Mouse (Mus musculus) CH12.LX (cell line): ENCODE data around the gene Prcc. TPM values are rescaled to one million over a fixed set of nuclear protein-coding genes. Genes with fewer than 3 reads are reported as not detected.
A peak's percentile ranks its signal among the peaks of the same experiment; 100 is the strongest.

ENCODE experiments used
- DNase-seq: peaks from one replicate; pipeline ENCODE4 v3.0.0-alpha.2; 2013; ENCODE audit errors: extremely low read depth
- H3K27ac ChIP-seq: 2 replicates; pipeline ENCODE4 v1.5.1; 2012; ENCODE audit warnings: low read depth, mild to moderate bottlenecking, control low read depth, moderate library complexity; ENCODE audit not compliant: insufficient read depth
- H3K27me3 ChIP-seq: replicated peaks from 2 replicates; pipeline ENCODE3; 2012; ENCODE audit warnings: inconsistent platforms
- H3K36me3 ChIP-seq, 2 experiments: replicated peaks in 1 of 2; 2 replicates each; pipeline versions ENCODE3 to v1.6.1; 2012; ENCODE audit warnings: inconsistent platforms in 1 of 2, low read length in 1 of 2, mild to moderate bottlenecking in 1 of 2, mixed read lengths in 1 of 2, moderate library complexity in 1 of 2; ENCODE audit not compliant: control insufficient read depth in 1 of 2, insufficient read depth in 1 of 2
- H3K4me1 ChIP-seq, 2 experiments: 2 replicates each; pipeline ENCODE4 v1.6.1; 2012; ENCODE audit warnings: inconsistent platforms in 1 of 2, moderate library complexity in 1 of 2; ENCODE audit not compliant: insufficient read depth in 2 of 2, control insufficient read depth in 1 of 2
- H3K4me2 ChIP-seq: 2 replicates; pipeline ENCODE4 v1.6.1; 2012; ENCODE audit warnings: low read depth, mild to moderate bottlenecking, control low read depth; ENCODE audit not compliant: poor library complexity, insufficient read depth, severe bottlenecking
- H3K4me3 ChIP-seq, 3 experiments: fragments of 150-350 bp in 1 of 3; sonication (generic) in 1 of 3; replicated peaks in 1 of 3; 2 replicates each; pipeline versions ENCODE3 to v1.5.1; 2011 to 2012; ENCODE audit warnings: low read depth in 2 of 3, low read length in 2 of 3, mild to moderate bottlenecking in 2 of 3, moderate library complexity in 2 of 3, control low read depth in 1 of 3, improper control_type of control experiment in 1 of 3, inconsistent platforms in 1 of 3, mixed read lengths in 1 of 3; ENCODE audit not compliant: poor library complexity in 1 of 3
- H3K79me2 ChIP-seq: replicated peaks from 2 replicates; pipeline ENCODE4 v1.6.1; 2012; ENCODE audit warnings: mild to moderate bottlenecking, moderate library complexity; ENCODE audit not compliant: control insufficient read depth, poor library complexity, insufficient read depth, severe bottlenecking; ENCODE audit errors: extremely low read depth
- H3K9ac ChIP-seq: 2 replicates; pipeline ENCODE4 v1.6.1; 2012; ENCODE audit warnings: low read depth, mild to moderate bottlenecking, control low read depth, moderate library complexity; ENCODE audit not compliant: insufficient read depth
- H3K9me3 ChIP-seq: replicated peaks from 2 replicates; pipeline ENCODE3; 2012; ENCODE audit warnings: low read length, inconsistent platforms, mixed read lengths
- BHLHE40 ChIP-seq: IDR thresholded peaks from 2 replicates; pipeline ENCODE4 v1.6.1; 2011; ENCODE audit warnings: mild to moderate bottlenecking, low read depth, low read length, improper control_type of control experiment
- CHD1 ChIP-seq: IDR thresholded peaks from 2 replicates; pipeline ENCODE4 v1.6.1; 2012; ENCODE audit warnings: low read depth, low read length, improper control_type of control experiment, inconsistent platforms
- CHD2 ChIP-seq: IDR thresholded peaks from 2 replicates; pipeline ENCODE4 v1.6.1; 2011; ENCODE audit warnings: low read length, improper control_type of control experiment
- CTCF ChIP-seq, 2 experiments: IDR thresholded peaks in 1 of 2; conservative IDR thresholded peaks in 1 of 2; 2 replicates each; pipeline ENCODE4 v1.5.1; 2011 to 2012; ENCODE audit warnings: low read depth in 2 of 2, low read length in 2 of 2, improper control_type of control experiment in 1 of 2, inconsistent platforms in 1 of 2, mild to moderate bottlenecking in 1 of 2, moderate library complexity in 1 of 2
- E2F4 ChIP-seq: IDR thresholded peaks from 2 replicates; pipeline ENCODE4 v1.6.1; 2011; ENCODE audit warnings: low read depth, low read length, improper control_type of control experiment; ENCODE audit not compliant: insufficient replicate concordance
- ELF1 ChIP-seq: IDR thresholded peaks from 2 replicates; pipeline ENCODE4 v1.6.1; 2014; ENCODE audit warnings: low read depth, mild to moderate bottlenecking, inconsistent platforms, low read length, improper control_type of control experiment
- EP300 ChIP-seq: IDR thresholded peaks from 2 replicates; pipeline ENCODE4 v1.6.1; 2011; ENCODE audit warnings: low read length, improper control_type of control experiment
- ETS1 ChIP-seq: conservative IDR thresholded peaks from 2 replicates; pipeline ENCODE4 v1.6.1; 2012; ENCODE audit warnings: low read depth, mild to moderate bottlenecking, inconsistent platforms, low read length, improper control_type of control experiment, moderate library complexity
- GABPA ChIP-seq: IDR thresholded peaks from 2 replicates; pipeline ENCODE4 v1.6.1; 2012; ENCODE audit warnings: low read depth, low read length, improper control_type of control experiment, inconsistent platforms; ENCODE audit not compliant: insufficient replicate concordance
- HCFC1 ChIP-seq: IDR thresholded peaks from 2 replicates; pipeline ENCODE4 v1.6.1; 2012; ENCODE audit warnings: low read depth, mild to moderate bottlenecking, inconsistent platforms, low read length, improper control_type of control experiment
- IRF4 ChIP-seq: IDR thresholded peaks from 2 replicates; pipeline ENCODE4 v1.6.1; 2014; ENCODE audit warnings: low read depth, mild to moderate bottlenecking, inconsistent platforms, low read length, improper control_type of control experiment
- JUN ChIP-seq: IDR thresholded peaks from 2 replicates; pipeline ENCODE4 v1.6.1; 2011; ENCODE audit warnings: low read depth, mild to moderate bottlenecking, low read length, improper control_type of control experiment, moderate library complexity; ENCODE audit not compliant: insufficient read depth
- JUND ChIP-seq: conservative IDR thresholded peaks from 2 replicates; pipeline ENCODE4 v1.6.1; 2011; ENCODE audit warnings: low read depth, low read length, improper control_type of control experiment
- KAT2A ChIP-seq: IDR thresholded peaks from 2 replicates; pipeline ENCODE4 v1.6.1; 2012; ENCODE audit warnings: low read length, improper control_type of control experiment, inconsistent platforms; ENCODE audit not compliant: insufficient replicate concordance
- MAFK ChIP-seq: IDR thresholded peaks from 2 replicates; pipeline ENCODE4 v1.6.1; 2011; ENCODE audit warnings: low read length, improper control_type of control experiment; ENCODE audit not compliant: insufficient replicate concordance
- MAX ChIP-seq: IDR thresholded peaks from 2 replicates; pipeline ENCODE4 v1.6.1; 2011; ENCODE audit warnings: low read length, improper control_type of control experiment
- MAZ ChIP-seq: IDR thresholded peaks from 2 replicates; pipeline ENCODE4 v1.6.1; 2012; ENCODE audit warnings: low read depth, mild to moderate bottlenecking, inconsistent platforms, low read length, improper control_type of control experiment, moderate library complexity
- MEF2A ChIP-seq: IDR thresholded peaks from 2 replicates; pipeline ENCODE4 v1.6.1; 2014; ENCODE audit warnings: low read depth, mild to moderate bottlenecking, inconsistent platforms, low read length, improper control_type of control experiment, borderline replicate concordance
- MXI1 ChIP-seq: IDR thresholded peaks from 2 replicates; pipeline ENCODE4 v1.6.1; 2011; ENCODE audit warnings: mild to moderate bottlenecking, low read depth, low read length, improper control_type of control experiment
- MYC ChIP-seq: IDR thresholded peaks from 2 replicates; pipeline ENCODE4 v1.6.1; 2011; ENCODE audit warnings: low read depth, mild to moderate bottlenecking, improper control_type of control experiment, low read length
- NELFE ChIP-seq: IDR thresholded peaks from 2 replicates; pipeline ENCODE4 v1.6.1; 2011; ENCODE audit warnings: low read depth, low read length, improper control_type of control experiment
- NRF1 ChIP-seq: IDR thresholded peaks from 2 replicates; pipeline ENCODE4 v1.6.1; 2014; ENCODE audit warnings: low read depth, mild to moderate bottlenecking, inconsistent platforms, low read length, improper control_type of control experiment, moderate library complexity
- PAX5 ChIP-seq: IDR thresholded peaks from 2 replicates; pipeline ENCODE4 v1.6.1; 2012; ENCODE audit warnings: low read length, inconsistent platforms, mixed read lengths
- POLR2A ChIP-seq: IDR thresholded peaks from 2 replicates; pipeline ENCODE4 v1.6.1; 2011; ENCODE audit warnings: low read depth, mild to moderate bottlenecking, improper control_type of control experiment, low read length
- POLR2AphosphoS2 ChIP-seq: IDR thresholded peaks from 2 replicates; pipeline ENCODE4 v1.6.1; 2011; ENCODE audit warnings: low read depth, low read length, improper control_type of control experiment
- RAD21 ChIP-seq: IDR thresholded peaks from 2 replicates; pipeline ENCODE4 v1.6.1; 2011; ENCODE audit warnings: low read depth, mild to moderate bottlenecking, low read length, improper control_type of control experiment, moderate library complexity
- RCOR1 ChIP-seq: conservative IDR thresholded peaks from 2 replicates; pipeline ENCODE4 v1.6.1; 2012; ENCODE audit warnings: low read depth, mild to moderate bottlenecking, inconsistent platforms, low read length, improper control_type of control experiment
- SIN3A ChIP-seq: IDR thresholded peaks from 2 replicates; pipeline ENCODE4 v1.6.1; 2012; ENCODE audit warnings: low read length, improper control_type of control experiment, inconsistent platforms
- SMC3 ChIP-seq: IDR thresholded peaks from 2 replicates; pipeline ENCODE4 v1.6.1; 2011; ENCODE audit warnings: low read depth, low read length, improper control_type of control experiment
- TBP ChIP-seq: conservative IDR thresholded peaks from 2 replicates; pipeline ENCODE4 v1.6.1; 2011; ENCODE audit warnings: low read depth, low read length, improper control_type of control experiment
- TCF12 ChIP-seq: IDR thresholded peaks from 2 replicates; pipeline ENCODE4 v1.6.1; 2014; ENCODE audit warnings: low read depth, mild to moderate bottlenecking, inconsistent platforms, low read length, improper control_type of control experiment
- UBTF ChIP-seq: IDR thresholded peaks from 2 replicates; pipeline ENCODE4 v1.6.1; 2012; ENCODE audit warnings: low read depth, mild to moderate bottlenecking, inconsistent platforms, low read length, improper control_type of control experiment, moderate library complexity
- USF1 ChIP-seq: IDR thresholded peaks from 2 replicates; pipeline ENCODE4 v1.6.1; 2014; ENCODE audit warnings: low read depth, mild to moderate bottlenecking, inconsistent platforms, low read length, improper control_type of control experiment
- USF2 ChIP-seq: conservative IDR thresholded peaks from 2 replicates; pipeline ENCODE4 v1.6.1; 2011; ENCODE audit warnings: low read depth, low read length, improper control_type of control experiment
- ZC3H11A ChIP-seq: IDR thresholded peaks from 2 replicates; pipeline ENCODE4 v1.6.1; 2012; ENCODE audit warnings: low read depth, mild to moderate bottlenecking, inconsistent platforms, low read length, improper control_type of control experiment
- ZKSCAN1 ChIP-seq: IDR thresholded peaks from 2 replicates; pipeline ENCODE4 v1.6.1; 2012; ENCODE audit warnings: low read depth, inconsistent platforms, low read length, improper control_type of control experiment, borderline replicate concordance
- ZMIZ1 ChIP-seq: IDR thresholded peaks from 2 replicates; pipeline ENCODE4 v1.6.1; 2012; ENCODE audit warnings: low read depth, mild to moderate bottlenecking, inconsistent platforms, low read length, improper control_type of control experiment
- ZNF384 ChIP-seq: IDR thresholded peaks from 2 replicates; pipeline ENCODE4 v1.6.1; 2012; ENCODE audit warnings: low read depth, low read length, improper control_type of control experiment, inconsistent platforms
- dilution Hi-C: fragments of 300-500 bp; cut with MboI; formaldehyde crosslinking; loops from 2 replicates; pipeline ENCODE4 v1.14.3; 2020; ENCODE audit warnings: low sequenced_read_pairs; ENCODE audit not compliant: extremely low pct_unique_long_range_greater_than_20kb, extremely low pct_ligation_motif_present
- in situ Hi-C: fragments of 300-500 bp; cut with MboI; formaldehyde crosslinking; loops from 3 replicates; pipeline ENCODE4 v1.14.3; 2019; ENCODE audit warnings: low sequenced_read_pairs, low pct_ligation_motif_present, low pct_unique_long_range_greater_than_20kb, mixed read lengths
- polyA plus RNA-seq: library from polyadenylated mRNA; unstranded; fragments of >175 nt; gene quantifications from 2 replicates; pipeline ENCODE4 v1.2.1, GENCODE M21; 2012; ENCODE audit warnings: low read depth; ENCODE audit not compliant: insufficient read length
- total RNA-seq, 2 experiments: library from RNA; depleted of rRNA; stranded (reverse); fragments of 300-350 nt in 1 of 2; fragments of >200 nt in 1 of 2; gene quantifications; 2 replicates each; pipeline ENCODE4 v1.2.3; 2012 to 2014

The Prcc gene
- total and polyA plus RNA-seq, 3 experiments: 26.4 to 58.5 (median 48.6) TPM

DNA sequence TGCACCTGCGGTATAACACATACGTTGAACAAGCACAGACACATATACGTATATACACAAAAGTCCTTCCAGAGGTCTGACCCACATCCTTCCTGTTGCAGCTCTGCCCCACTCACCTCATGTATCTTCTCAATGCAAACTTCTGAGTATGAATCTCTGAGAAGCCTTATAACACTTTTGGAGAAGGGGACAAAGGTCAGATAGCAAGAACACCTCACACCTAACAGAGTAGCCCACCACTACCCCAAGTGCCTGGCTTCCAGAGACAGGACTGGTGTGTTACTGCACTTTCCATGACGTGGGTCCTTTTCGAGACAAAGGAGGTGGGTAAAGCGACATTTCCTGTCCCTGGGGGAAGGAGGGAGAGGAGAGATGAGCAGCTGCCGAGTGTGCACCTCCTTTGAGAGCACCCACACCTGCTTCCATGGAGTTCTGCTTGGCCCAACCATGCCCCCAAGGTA is 38.7 kb downstream of the Prcc start, which contains the start of gene Sh2d2a:
Gene Sh2d2a (plus strand): TSS at position 106 of the 461 bp plus-strand sequence.
- Histone ChIP-seq H3K4me1 (peaks cover 7 to 51% of the 10 kb centered on the region in 2 experiments; a peak in 3 of 4 replicates), H3K9ac (peak within 1 kb of the TSS; percentile 73), H3K79me2 (0 out of 2 replicates have a peak, but pooled peaks cover 2% of the 10 kb centered on the region), H3K4me2 (peak within 1 kb of the TSS; percentile 81), H3K9me3 (no peaks in the 10 kb centered on the region), H3K27me3 (no peaks in the 10 kb centered on the region), H3K4me3 (peak within 1 kb of the TSS; percentile 59 to 86 (median 66)), H3K36me3 (peaks cover 7 to 25% of the 10 kb centered on the region in 2 experiments), H3K27ac (peak within 1 kb of the TSS; percentile 65; the same call in 1 of the 2 replicates)
- in situ Hi-C loops: no loop called here
- dilution Hi-C loops: no loop called here
- DNase-seq: peak; percentile 90
- TF ChIP-seq HCFC1: no peak
- no peak; the same call in 1 of the 2 replicates for TF ChIP-seq MEF2A
- no peak for TF ChIP-seq SIN3A
- TF ChIP-seq TBP: peak; percentile 64; the same call in 1 of the 2 replicates
- no peak for TF ChIP-seq USF1
- TF ChIP-seq KAT2A: no peak
- no peak for TF ChIP-seq MAX
- no peak; the same call in 1 of the 2 replicates for TF ChIP-seq CHD2
- peak; percentile 62 for TF ChIP-seq ETS1
- TF ChIP-seq MAFK: no peak
- no peak for TF ChIP-seq BHLHE40
- no peak for TF ChIP-seq NRF1
- TF ChIP-seq GABPA: no peak
- no peak for TF ChIP-seq MAZ
- no peak for TF ChIP-seq MYC
- TF ChIP-seq E2F4: no peak
- no peak for TF ChIP-seq RCOR1
- no peak for TF ChIP-seq JUND
- TF ChIP-seq TCF12: 0 out of 2 replicates have a peak, but pooled peaks have one; percentile 44
- TF ChIP-seq IRF4: no peak
- no peak for TF ChIP-seq ZC3H11A
- TF ChIP-seq POLR2AphosphoS2: no peak
- TF ChIP-seq NELFE: no peak; the same call in 1 of the 2 replicates
- TF ChIP-seq JUN: no peak
- 0 out of 2 replicates have a peak, but pooled peaks have one; percentile 7 for TF ChIP-seq ELF1
- TF ChIP-seq EP300: no peak
- no peak for TF ChIP-seq MXI1
- no peak for TF ChIP-seq RAD21
- TF ChIP-seq POLR2A: peak; percentile 79
- no peak for TF ChIP-seq ZMIZ1
- TF ChIP-seq ZNF384: no peak
- no peak for TF ChIP-seq SMC3
- TF ChIP-seq ZKSCAN1: no peak
- TF ChIP-seq CHD1: no peak
- TF ChIP-seq PAX5: no peak
- no peak for TF ChIP-seq USF2
- no peak for TF ChIP-seq CTCF (conservative IDR thresholded peaks at IDR 0.05 in 1 of 2, IDR thresholded peaks at IDR 0.05 in 1 of 2; ENCODE audit: low read depth in 2 of 2, low read length in 2 of 2)
- TF ChIP-seq UBTF: no peak
